Mouse (Mus musculus) kidney, postnatal 36 days (tissue): Measurements from ENCODE around the gene Lhx2.

ENCODE experiments used
- DNase-seq, 2 experiments: peaks; one replicate each; pipeline ENCODE4 v3.0.0; 2021 to 2022; ENCODE audit warnings: mixed read lengths in 2 of 2

The Lhx2 gene

GRCm38 (mm10) chr2:38417970-38418369 is 78.9 kb downstream of the Lhx2 start:
- DNase-seq, result peak; percentile 46 to 76
